In the genomic region with DNA sequence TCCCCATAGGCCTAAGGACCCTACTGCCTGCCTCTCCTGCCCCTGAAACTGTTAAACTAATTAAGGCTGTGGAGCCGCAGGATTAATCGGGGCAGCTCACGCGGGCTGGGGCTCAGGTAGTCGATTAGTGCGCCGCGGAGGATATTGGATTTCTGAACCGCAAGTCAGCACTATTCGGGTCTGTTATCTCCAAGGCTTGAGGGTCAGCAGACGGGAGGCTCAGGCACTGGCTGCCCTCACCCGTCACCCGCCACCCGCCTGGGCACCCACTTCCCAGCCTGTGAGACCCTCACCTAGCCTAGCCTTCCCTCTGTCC, we compare ENCODE assay signal across 10 mouse cellular contexts. TPM values are rescaled to one million over a fixed set of nuclear protein-coding genes. Genes with fewer than 3 reads are reported as not detected.
DNase-seq lines count a peak whose midpoint lies in the region; ATAC-seq and TF ChIP-seq lines count a peak whose summit lies in the region.
"Had no signal": no experiment of that assay in that cellular context is flagged by ENCODE, and none has a peak within 500 bp of the region (broad histone marks: within the 10 kb centered on the region; RNA-seq: fewer than 3 reads in every experiment).

No protein-coding gene starts in this region.

- H3K9ac ChIP-seq in CH12.LX (ENCODE audit: insufficient read depth, low read depth) = no peak overlapping the region
- no peak overlapping the region for H3K9ac ChIP-seq in forebrain, embryonic 14.5 days (ENCODE audit: low read length)
- H3K9ac ChIP-seq in limb, embryonic 14.5 days (ENCODE audit: low read depth, low read length, severe bottlenecking) = peak overlapping the region; percentile 45

- in situ Hi-C loops in CH12.LX (cut with MboI; ENCODE audit: low pct_ligation_motif_present, low pct_unique_long_range_greater_than_20kb, low sequenced_read_pairs) = no loop called here

- no peak overlapping the region; the same call in 1 of the 2 replicates for H3K4me2 ChIP-seq in CH12.LX (ENCODE audit: insufficient read depth, low read depth, poor library complexity, severe bottlenecking)
- no peak overlapping the region for H3K4me2 ChIP-seq in forebrain, embryonic 14.5 days (ENCODE audit: low read length)
- H3K4me2 ChIP-seq in limb, embryonic 14.5 days (replicated peaks; ENCODE audit: low read depth, low read length, severe bottlenecking) = peak overlapping the region; percentile 37

- no peak for ATAC-seq in forebrain, embryonic 14.5 days
- no peak for ATAC-seq in limb, embryonic 14.5 days (ENCODE audit: low FRiP score, low read depth)

- no peak for TF ChIP-seq CTCF in CH12.LX (conservative IDR thresholded peaks at IDR 0.05 in 1 of 2, IDR thresholded peaks at IDR 0.05 in 1 of 2; ENCODE audit: low read depth in 2 of 2, low read length in 2 of 2)

- TF ChIP-seq EP300 in CH12.LX (IDR thresholded peaks at IDR 0.05; ENCODE audit: low read length) = no peak

- DNase-seq in heart, embryonic 10.5 days (ENCODE audit: low spot score) = no peak
- DNase-seq in heart, postnatal 25 days (ENCODE audit: low spot score) = no peak
- DNase-seq in CH12.LX (ENCODE audit: extremely low read depth) = no peak
- no peak for DNase-seq in forebrain, embryonic 14.5 days (ENCODE audit: low spot score)
- DNase-seq in limb, embryonic 14.5 days (ENCODE audit: low spot score) = no peak
- no peak for DNase-seq in right cerebral cortex, adult 18-20 months
- no peak for DNase-seq in layer of hippocampus, adult 9-11 months
- no peak for DNase-seq in urinary bladder, postnatal 10 days (ENCODE audit: low spot score)
- DNase-seq: cerebellum, postnatal 36 days; heart, postnatal 14 days had no signal

- H3K4me3 ChIP-seq in heart, embryonic 10.5 days = no peak overlapping the region
- H3K4me3 ChIP-seq in CH12.LX (replicated peaks in 1 of 3; ENCODE audit: low read depth in 2 of 3, low read length in 2 of 3, poor library complexity in 1 of 3) = peak overlapping the region in 2 of 3 experiments; percentile 27 to 29
- no peak overlapping the region for H3K4me3 ChIP-seq in forebrain, embryonic 14.5 days (ENCODE audit: low read depth, low read length)
- H3K4me3 ChIP-seq in limb, embryonic 14.5 days (replicated peaks; ENCODE audit: low read length) = no peak overlapping the region

- H3K9me3 ChIP-seq in heart, embryonic 10.5 days = no peaks in the 10 kb centered on the region
- H3K9me3 ChIP-seq in CH12.LX (replicated peaks; ENCODE audit: low read length) = no peaks in the 10 kb centered on the region
- H3K9me3 ChIP-seq in forebrain, embryonic 14.5 days (replicated peaks; ENCODE audit: control insufficient read depth, low read length) = no peaks in the 10 kb centered on the region
- H3K9me3 ChIP-seq in limb, embryonic 14.5 days (ENCODE audit: control insufficient read depth, low read length) = no peaks in the 10 kb centered on the region

- TF ChIP-seq POLR2A in CH12.LX (IDR thresholded peaks at IDR 0.05; ENCODE audit: low read depth, low read length) = no peak
- TF ChIP-seq POLR2A in limb, embryonic 14.5 days (IDR thresholded peaks at IDR 0.05; ENCODE audit: borderline replicate concordance, extremely low read depth, insufficient read depth, insufficient read length) = no peak

- peaks cover 14% of the 10 kb centered on the region for H3K36me3 ChIP-seq in heart, embryonic 10.5 days
- H3K36me3 ChIP-seq in CH12.LX (replicated peaks in 1 of 2; ENCODE audit: control insufficient read depth in 1 of 2, insufficient read depth in 1 of 2, low read length in 1 of 2) = peaks cover 0 to 54% of the 10 kb centered on the region in 2 experiments
- 0 out of 2 replicates have a peak, but pooled peaks cover 12% of the 10 kb centered on the region for H3K36me3 ChIP-seq in forebrain, embryonic 14.5 days (ENCODE audit: control insufficient read depth, insufficient read depth, low read length)
- H3K36me3 ChIP-seq in limb, embryonic 14.5 days (ENCODE audit: control insufficient read depth, insufficient read depth, low read length) = peaks cover 19% of the 10 kb centered on the region

- dilution Hi-C loops in CH12.LX (cut with MboI; ENCODE audit: extremely low pct_ligation_motif_present, extremely low pct_unique_long_range_greater_than_20kb, low sequenced_read_pairs) = no loop called here

- TF ChIP-seq RAD21 in CH12.LX (IDR thresholded peaks at IDR 0.05; ENCODE audit: low read depth, low read length) = no peak

- no peaks in the 10 kb centered on the region; the same call in 1 of the 2 replicates for H3K79me2 ChIP-seq in CH12.LX (replicated peaks; ENCODE audit: control insufficient read depth, extremely low read depth, insufficient read depth, poor library complexity, severe bottlenecking)

- intact Hi-C loops in heart, postnatal 25 days (cut with DNase I) = no loop called here

- WGBS in heart, embryonic 10.5 days = 43% methylated on average over 14 of the region's 14 CpGs
- 39% methylated on average over 14 of the region's 14 CpGs for WGBS in forebrain, embryonic 14.5 days
- WGBS in limb, embryonic 14.5 days = 24% methylated on average over 14 of the region's 14 CpGs

- H3K27me3 ChIP-seq in heart, embryonic 10.5 days (ENCODE audit: insufficient read depth, poor library complexity, severe bottlenecking) = no peaks in the 10 kb centered on the region
- H3K27me3 ChIP-seq in CH12.LX (replicated peaks) = no peaks in the 10 kb centered on the region
- no peaks in the 10 kb centered on the region for H3K27me3 ChIP-seq in forebrain, embryonic 14.5 days (replicated peaks; ENCODE audit: control insufficient read depth, insufficient read depth, low read length)
- no peaks in the 10 kb centered on the region for H3K27me3 ChIP-seq in limb, embryonic 14.5 days (ENCODE audit: control insufficient read depth, insufficient read depth, low read length)

- H3K4me1 ChIP-seq in heart, embryonic 10.5 days = peaks cover 97% of the 10 kb centered on the region
- peaks cover 37 to 80% of the 10 kb centered on the region in 2 experiments for H3K4me1 ChIP-seq in CH12.LX (ENCODE audit: control insufficient read depth in 1 of 2, insufficient read depth in 2 of 2)
- H3K4me1 ChIP-seq in forebrain, embryonic 14.5 days (ENCODE audit: control insufficient read depth, insufficient read depth, low read length) = peaks cover 53% of the 10 kb centered on the region
- H3K4me1 ChIP-seq in limb, embryonic 14.5 days (ENCODE audit: control insufficient read depth, insufficient read depth, low read length) = peaks cover 96% of the 10 kb centered on the region

- H3K27ac ChIP-seq in heart, embryonic 10.5 days = peak overlapping the region; percentile 96
- peak overlapping the region; percentile 39; the same call in 1 of the 2 replicates for H3K27ac ChIP-seq in CH12.LX (ENCODE audit: insufficient read depth, low read depth)
- H3K27ac ChIP-seq in forebrain, embryonic 14.5 days (ENCODE audit: low read depth, low read length) = 0 out of 2 replicates have a peak overlapping the region, but pooled peaks have one; percentile 3
- peak overlapping the region; percentile 78 for H3K27ac ChIP-seq in limb, embryonic 14.5 days (replicated peaks; ENCODE audit: low read depth, low read length)

TF ChIP-seq in CH12.LX, 34 proteins besides CTCF, POLR2A, EP300 and RAD21:
- TF ChIP-seq USF1 (IDR thresholded peaks at IDR 0.05; ENCODE audit: low read depth, low read length) (no peak), KAT2A (IDR thresholded peaks at IDR 0.05; ENCODE audit: insufficient replicate concordance, low read length) (no peak), CHD2 (IDR thresholded peaks at IDR 0.05; ENCODE audit: low read length) (no peak), ZC3H11A (IDR thresholded peaks at IDR 0.05; ENCODE audit: low read depth, low read length) (no peak), MEF2A (IDR thresholded peaks at IDR 0.05; ENCODE audit: borderline replicate concordance, low read depth, low read length) (no peak), USF2 (conservative IDR thresholded peaks at IDR 0.05; ENCODE audit: low read depth, low read length) (no peak), BHLHE40 (IDR thresholded peaks at IDR 0.05; ENCODE audit: low read depth, low read length) (no peak), ZMIZ1 (IDR thresholded peaks at IDR 0.05; ENCODE audit: low read depth, low read length) (no peak), SIN3A (IDR thresholded peaks at IDR 0.05; ENCODE audit: low read length) (no peak), ETS1 (conservative IDR thresholded peaks at IDR 0.05; ENCODE audit: low read depth, low read length) (no peak), ZKSCAN1 (IDR thresholded peaks at IDR 0.05; ENCODE audit: borderline replicate concordance, low read depth, low read length) (no peak), ELF1 (IDR thresholded peaks at IDR 0.05; ENCODE audit: low read depth, low read length) (no peak), CHD1 (IDR thresholded peaks at IDR 0.05; ENCODE audit: low read depth, low read length) (no peak), SMC3 (IDR thresholded peaks at IDR 0.05; ENCODE audit: low read depth, low read length) (no peak), MXI1 (IDR thresholded peaks at IDR 0.05; ENCODE audit: low read depth, low read length) (no peak), NRF1 (IDR thresholded peaks at IDR 0.05; ENCODE audit: low read depth, low read length) (no peak), MAX (IDR thresholded peaks at IDR 0.05; ENCODE audit: low read length) (no peak)

RNA-seq across cellular contexts. Expression of a gene that starts 40.4 kb away (rescaled TPM):
- 8.4 and 12.2 TPM in 2 replicates for polyA plus RNA-seq in heart, embryonic 10.5 days (2016; fragmentation: Nextera tagmentation; extraction: Ambion mirVana)
- 10 to 100 TPM; 43.2 to 50.4 TPM for total RNA-seq in heart, postnatal 25 days (2021)
- total RNA-seq in CH12.LX (2012; rRNA removed) (7.8 and 8.4 TPM in 2 replicates), CH12.LX (2014; rRNA removed) (1.0 and 1.6 TPM in 2 replicates)
- polyA plus RNA-seq in CH12.LX (2012; ENCODE audit: insufficient read length, low read depth) = 16.1 and 19.9 TPM in 2 replicates
- polyA plus RNA-seq in forebrain, embryonic 14.5 days (2014; fragmentation: Nextera tagmentation; extraction: Ambion mirVana) = 8.6 and 12.2 TPM in 2 replicates
- polyA plus RNA-seq in limb, embryonic 14.5 days (2012; rRNA removed) = 29.6 and 41.0 TPM in 2 replicates
- polyA plus RNA-seq in limb, embryonic 14.5 days (2014; fragmentation: Nextera tagmentation; extraction: Ambion mirVana) = 12.9 and 15.6 TPM in 2 replicates

Comparison
In these comparisons a context has a peak if more than half of its experiments do, and no peak if none do; other contexts are left out.
1. H3K27ac ChIP-seq: peak in every context shown above with its lines; median percentile 96 in heart, embryonic 10.5 days; 78 in limb, embryonic 14.5 days; 39 in CH12.LX; 3 in forebrain, embryonic 14.5 days.
2. H3K4me3 ChIP-seq: peak in CH12.LX (2 of 3); none in heart, embryonic 10.5 days (single experiment), forebrain, embryonic 14.5 days (single experiment) and limb, embryonic 14.5 days (single experiment).